Mouse (Mus musculus) MEL (cell line): ENCODE results near the gene Zfp661. TPM values are rescaled to one million over a fixed set of nuclear protein-coding genes. Genes with fewer than 3 reads are reported as not detected.

Experiments used
- DNase-seq: peaks from one replicate; pipeline ENCODE4 v3.0.0; 2011; ENCODE audit warnings: low read depth, low spot score
- H3K27ac ChIP-seq: 2 replicates; pipeline ENCODE4 v1.5.1; 2012; ENCODE audit warnings: low read depth, mild to moderate bottlenecking, control low read depth, low read length, moderate library complexity; ENCODE audit not compliant: control insufficient read depth
- H3K27me3 ChIP-seq, 2 experiments: fragments of 150-350 bp in 1 of 2; sonication (generic) in 1 of 2; 2 replicates each; pipeline ENCODE4 v1.6.1; 2012; ENCODE audit warnings: low read length in 2 of 2, mild to moderate bottlenecking in 2 of 2, improper control_type of control experiment in 1 of 2, moderate library complexity in 1 of 2; ENCODE audit not compliant: insufficient read depth in 2 of 2, control insufficient read depth in 1 of 2
- H3K36me3 ChIP-seq, 2 experiments: 2 replicates each; pipeline ENCODE4 v1.6.1; 2012 to 2014; ENCODE audit warnings: low read length in 2 of 2, improper control_type of control experiment in 1 of 2, inconsistent platforms in 1 of 2, mild to moderate bottlenecking in 1 of 2; ENCODE audit not compliant: insufficient read depth in 2 of 2, control insufficient read depth in 1 of 2
- H3K4me1 ChIP-seq, 2 experiments: fragments of 150-350 bp in 1 of 2; sonication (generic) in 1 of 2; 2 replicates each; pipeline ENCODE4 v1.6.1; 2012; ENCODE audit warnings: low read length in 2 of 2, improper control_type of control experiment in 1 of 2, mild to moderate bottlenecking in 1 of 2; ENCODE audit not compliant: insufficient read depth in 2 of 2, control insufficient read depth in 1 of 2
- H3K4me3 ChIP-seq, 2 experiments: fragments of 150-350 bp in 1 of 2; sonication (generic) in 1 of 2; 2 replicates each; pipeline ENCODE4 v1.5.1; 2012; ENCODE audit warnings: low read depth in 2 of 2, low read length in 2 of 2, mild to moderate bottlenecking in 2 of 2, moderate library complexity in 2 of 2, control low read depth in 1 of 2, improper control_type of control experiment in 1 of 2; ENCODE audit not compliant: control insufficient read depth in 1 of 2, insufficient read depth in 1 of 2
- H3K79me2 ChIP-seq: 2 replicates; pipeline ENCODE4 v1.6.1; 2012; ENCODE audit warnings: mild to moderate bottlenecking, low read length, moderate library complexity; ENCODE audit not compliant: control insufficient read depth, poor library complexity, insufficient read depth
- H3K9ac ChIP-seq: 2 replicates; pipeline ENCODE4 v1.6.1; 2012; ENCODE audit warnings: low read depth, mild to moderate bottlenecking, control low read depth, low read length, moderate library complexity; ENCODE audit not compliant: control insufficient read depth, poor library complexity, severe bottlenecking
- H3K9me3 ChIP-seq: fragments of 150-350 bp; sonication (generic); replicated peaks from 2 replicates; pipeline ENCODE4 v1.6.1; 2012; ENCODE audit warnings: mild to moderate bottlenecking, low read length, improper control_type of control experiment, moderate library complexity; ENCODE audit not compliant: insufficient read depth
- BHLHE40 ChIP-seq: IDR thresholded peaks from 2 replicates; pipeline ENCODE4 v1.6.1; 2012; ENCODE audit warnings: low read depth, mild to moderate bottlenecking, inconsistent platforms, low read length, improper control_type of control experiment, borderline replicate concordance
- CHD1 ChIP-seq: IDR thresholded peaks from 2 replicates; pipeline ENCODE4 v1.6.1; 2012; ENCODE audit warnings: low read depth, mild to moderate bottlenecking, inconsistent platforms, low read length, improper control_type of control experiment
- CTCF ChIP-seq, 3 experiments: IDR thresholded peaks in 2 of 3; conservative IDR thresholded peaks in 1 of 3; 2 replicates each; pipeline ENCODE4 v1.5.1; 2011 to 2012; ENCODE audit warnings: low read length in 3 of 3, low read depth in 2 of 3, mild to moderate bottlenecking in 2 of 3, improper control_type of control experiment in 1 of 3, inconsistent platforms in 1 of 3, mixed read lengths in 1 of 3, moderate library complexity in 1 of 3; ENCODE audit not compliant: control insufficient read depth in 1 of 3, insufficient read depth in 1 of 3, poor library complexity in 1 of 3, severe bottlenecking in 1 of 3
- E2F4 ChIP-seq: IDR thresholded peaks from 2 replicates; pipeline ENCODE4 v1.6.1; 2011; ENCODE audit warnings: low read depth, low read length, improper control_type of control experiment, borderline replicate concordance
- ELF1 ChIP-seq: IDR thresholded peaks from 2 replicates; pipeline ENCODE4 v1.6.1; 2014; ENCODE audit warnings: low read depth, mild to moderate bottlenecking, inconsistent platforms, low read length, improper control_type of control experiment, moderate library complexity
- EP300 ChIP-seq, 2 experiments: IDR thresholded peaks; 2 replicates each; pipeline ENCODE4 v1.6.1; 2011; ENCODE audit warnings: improper control_type of control experiment in 2 of 2, low read length in 2 of 2, low read depth in 1 of 2, mild to moderate bottlenecking in 1 of 2
- GABPA ChIP-seq: IDR thresholded peaks from 2 replicates; pipeline ENCODE4 v1.6.1; 2012; ENCODE audit warnings: low read depth, mild to moderate bottlenecking, inconsistent platforms, low read length, improper control_type of control experiment, moderate library complexity
- GATA1 ChIP-seq: IDR thresholded peaks from 2 replicates; pipeline ENCODE4 v1.6.1; 2011; ENCODE audit warnings: low read depth, low read length, improper control_type of control experiment
- JUND ChIP-seq: IDR thresholded peaks from 2 replicates; pipeline ENCODE4 v1.6.1; 2011; ENCODE audit warnings: low read depth, mild to moderate bottlenecking, improper control_type of control experiment, low read length
- KAT2A ChIP-seq: conservative IDR thresholded peaks from 2 replicates; pipeline ENCODE4 v1.6.1; 2012; ENCODE audit warnings: low read depth, low read length, improper control_type of control experiment, inconsistent platforms
- MAZ ChIP-seq: IDR thresholded peaks from 2 replicates; pipeline ENCODE4 v1.6.1; 2012; ENCODE audit warnings: low read depth, mild to moderate bottlenecking, inconsistent platforms, low read length, improper control_type of control experiment
- MEF2A ChIP-seq: IDR thresholded peaks from 2 replicates; pipeline ENCODE4 v1.6.1; 2014; ENCODE audit warnings: low read depth, mild to moderate bottlenecking, inconsistent platforms, low read length, improper control_type of control experiment; ENCODE audit not compliant: poor library complexity, insufficient replicate concordance, severe bottlenecking; ENCODE audit errors: extremely low read depth
- MYB ChIP-seq: IDR thresholded peaks from 2 replicates; pipeline ENCODE4 v1.6.1; 2011; ENCODE audit warnings: mild to moderate bottlenecking, low read depth, low read length, improper control_type of control experiment
- NELFE ChIP-seq: IDR thresholded peaks from 2 replicates; pipeline ENCODE4 v1.6.1; 2011; ENCODE audit warnings: low read depth, low read length, improper control_type of control experiment
- NRF1 ChIP-seq: IDR thresholded peaks from 2 replicates; pipeline ENCODE4 v1.6.1; 2014; ENCODE audit warnings: low read depth, mild to moderate bottlenecking, inconsistent platforms, low read length, improper control_type of control experiment, moderate library complexity; ENCODE audit not compliant: poor library complexity, insufficient read depth, severe bottlenecking
- POLR2A ChIP-seq, 2 experiments: IDR thresholded peaks; 2 replicates each; pipeline ENCODE4 v1.6.1; 2011 to 2012; ENCODE audit warnings: low read length in 2 of 2, mild to moderate bottlenecking in 2 of 2, control low read depth in 1 of 2, improper control_type of control experiment in 1 of 2, low read depth in 1 of 2, moderate library complexity in 1 of 2; ENCODE audit not compliant: control insufficient read depth in 1 of 2, insufficient read depth in 1 of 2, poor library complexity in 1 of 2
- POLR2AphosphoS2 ChIP-seq: IDR thresholded peaks from 2 replicates; pipeline ENCODE4 v1.6.1; 2011; ENCODE audit warnings: low read length, improper control_type of control experiment
- RAD21 ChIP-seq: IDR thresholded peaks from 2 replicates; pipeline ENCODE4 v1.6.1; 2011; ENCODE audit warnings: mild to moderate bottlenecking, low read depth, low read length, improper control_type of control experiment
- RCOR1 ChIP-seq: IDR thresholded peaks from 2 replicates; pipeline ENCODE4 v1.6.1; 2012; ENCODE audit warnings: low read depth, mild to moderate bottlenecking, inconsistent platforms, low read length, improper control_type of control experiment
- SIN3A ChIP-seq: IDR thresholded peaks from 2 replicates; pipeline ENCODE4 v1.6.1; 2012; ENCODE audit warnings: low read length, improper control_type of control experiment, inconsistent platforms
- TBP ChIP-seq: IDR thresholded peaks from 2 replicates; pipeline ENCODE4 v1.8.0; 2011; ENCODE audit warnings: low read depth, low read length, improper control_type of control experiment
- TCF12 ChIP-seq: IDR thresholded peaks from 2 replicates; pipeline ENCODE4 v1.6.1; 2014; ENCODE audit warnings: low read depth, mild to moderate bottlenecking, inconsistent platforms, low read length, improper control_type of control experiment, moderate library complexity
- UBTF ChIP-seq: IDR thresholded peaks from 2 replicates; pipeline ENCODE4 v1.6.1; 2012; ENCODE audit warnings: low read depth, mild to moderate bottlenecking, inconsistent platforms, low read length, improper control_type of control experiment, moderate library complexity, borderline replicate concordance; ENCODE audit not compliant: insufficient read depth
- ZC3H11A ChIP-seq: IDR thresholded peaks from 2 replicates; pipeline ENCODE4 v1.6.1; 2012; ENCODE audit warnings: low read depth, mild to moderate bottlenecking, inconsistent platforms, low read length, improper control_type of control experiment
- ZKSCAN1 ChIP-seq: IDR thresholded peaks from 2 replicates; pipeline ENCODE4 v1.6.1; 2012; ENCODE audit warnings: low read depth, mild to moderate bottlenecking, inconsistent platforms, low read length, improper control_type of control experiment, moderate library complexity
- ZNF384 ChIP-seq: IDR thresholded peaks from 2 replicates; pipeline ENCODE4 v1.6.1; 2012; ENCODE audit warnings: low read depth, mild to moderate bottlenecking, inconsistent platforms, low read length, improper control_type of control experiment
- polyA plus RNA-seq, 2 experiments: library from polyadenylated mRNA; stranded (reverse) in 1 of 2; unstranded in 1 of 2; fragments of >175 nt in 1 of 2; fragments of >200 nt in 1 of 2; gene quantifications; 2 replicates each; pipeline versions ENCODE4 v1.2.1 to v1.2.4; 2012; ENCODE audit warnings: low replicate concordance in 2 of 2, low read depth in 1 of 2; ENCODE audit not compliant: insufficient read length in 2 of 2, insufficient read depth in 1 of 2, missing spikeins in 1 of 2
- total RNA-seq: library from RNA; depleted of rRNA; stranded (reverse); fragments of 300-350 nt; gene quantifications from 2 replicates; pipeline ENCODE4 v1.2.3, GENCODE M21; 2012

The Zfp661 gene
- total and polyA plus RNA-seq, 3 experiments, result 4.2 to 5.9 TPM; not detected in 1

DNA sequence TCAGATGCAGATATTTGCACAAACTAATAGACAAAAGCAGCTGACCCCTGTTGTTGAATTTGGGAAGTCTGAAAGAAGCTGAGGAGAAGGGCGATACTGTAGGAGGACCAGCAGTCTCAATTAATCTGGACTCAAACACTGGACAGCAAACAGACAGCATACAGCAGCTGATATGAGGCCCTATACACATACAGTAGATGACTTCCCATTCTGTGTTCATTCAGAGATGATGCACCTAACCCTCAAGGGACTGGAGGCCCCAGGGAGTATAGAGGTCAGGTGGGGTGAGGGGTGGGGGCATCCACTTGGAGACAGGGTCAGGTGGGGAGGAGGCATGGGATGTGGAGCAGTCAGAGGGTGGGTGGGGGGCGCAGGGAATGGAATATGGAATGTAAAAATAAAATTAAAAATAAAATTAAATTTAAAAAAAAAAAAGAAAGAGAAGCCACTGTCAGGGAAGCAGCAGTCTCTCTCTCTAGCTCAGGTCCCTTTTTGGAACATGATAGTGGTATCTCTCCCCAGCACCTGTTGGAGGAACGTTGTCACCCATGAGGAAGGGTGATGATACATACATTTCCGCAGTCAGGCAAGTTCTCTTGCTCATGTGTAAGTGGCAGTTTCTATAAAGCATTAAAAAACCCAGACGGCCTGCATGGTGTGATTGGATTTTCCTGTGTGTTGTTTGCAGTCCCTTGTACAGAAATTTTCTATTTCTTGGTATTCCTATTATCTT is 38.4 kb downstream of the Zfp661 start (continued):
- TF ChIP-seq GABPA (no peak), CTCF (IDR thresholded peaks at IDR 0.05 in 2 of 3, conservative IDR thresholded peaks at IDR 0.05 in 1 of 3; ENCODE audit: control insufficient read depth in 1 of 3, insufficient read depth in 1 of 3, low read depth in 2 of 3, low read length in 3 of 3, poor library complexity in 1 of 3, severe bottlenecking in 1 of 3) (no peak), SIN3A (peak; percentile 62), TBP (no peak), POLR2A (IDR thresholded peaks at IDR 0.05; ENCODE audit: control insufficient read depth in 1 of 2, insufficient read depth in 1 of 2, low read depth in 1 of 2, low read length in 2 of 2, poor library complexity in 1 of 2) (no peak), RAD21 (no peak), NRF1 (peak; percentile 36; the same call in 1 of the 2 replicates), CHD1 (no peak), RCOR1 (peak; percentile 87), MEF2A (peak; percentile 70; the same call in 1 of the 2 replicates), ZC3H11A (no peak), MYB (peak; percentile 71), E2F4 (no peak)

DNA sequence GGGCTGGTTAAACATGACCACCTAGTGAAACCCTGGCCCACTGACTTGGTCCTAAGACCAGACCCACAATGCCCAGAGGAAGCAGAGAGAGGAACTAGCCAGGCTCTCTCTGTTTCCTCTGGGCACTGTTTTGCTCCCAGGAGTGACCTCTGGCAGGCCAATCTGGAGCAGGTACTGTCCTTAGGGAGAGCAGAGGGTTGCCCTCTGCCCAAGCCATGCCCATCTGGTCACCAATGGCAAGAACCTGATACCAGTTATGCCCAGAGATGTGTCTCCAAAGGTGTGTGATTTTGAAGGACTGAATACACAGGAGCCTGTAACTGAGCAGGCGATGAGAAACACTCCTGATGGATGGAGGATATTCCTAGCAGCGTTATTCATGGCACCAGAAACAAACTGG is 45.2 kb downstream of the Zfp661 start:
- Histone ChIP-seq H3K27ac (no peak overlapping the region), H3K27me3 (no peaks in the 10 kb centered on the region; a peak in 2 of 4 replicates), H3K79me2 (no peaks in the 10 kb centered on the region), H3K4me3 (no peak overlapping the region), H3K9me3 (no peaks in the 10 kb centered on the region), H3K4me1 (no peaks in the 10 kb centered on the region), H3K36me3 (no peaks in the 10 kb centered on the region), H3K9ac (no peak overlapping the region)
- TF ChIP-seq E2F4 (no peak), ZNF384 (no peak), UBTF (no peak), MYB (no peak), TCF12 (no peak), EP300 (IDR thresholded peaks at IDR 0.05; ENCODE audit: low read depth in 1 of 2, low read length in 2 of 2) (no peak), JUND (no peak), ZKSCAN1 (no peak), ELF1 (no peak), NELFE (no peak), NRF1 (no peak), CHD1 (no peak), BHLHE40 (no peak), MAZ (no peak), CTCF (IDR thresholded peaks at IDR 0.05 in 2 of 3, conservative IDR thresholded peaks at IDR 0.05 in 1 of 3; ENCODE audit: control insufficient read depth in 1 of 3, insufficient read depth in 1 of 3, low read depth in 2 of 3, low read length in 3 of 3, poor library complexity in 1 of 3, severe bottlenecking in 1 of 3) (no peak), GATA1 (no peak), POLR2AphosphoS2 (no peak), GABPA (no peak), MEF2A (no peak), KAT2A (no peak)
- DNase-seq, result no peak
